Mouse (Mus musculus) ovary, postnatal 10 days (tissue): ENCODE measurements around the gene Rest.

Experiments
- DNase-seq: peaks from one replicate; pipeline ENCODE4 v3.0.0; 2022; ENCODE audit warnings: low spot score

Rest gene

DNA sequence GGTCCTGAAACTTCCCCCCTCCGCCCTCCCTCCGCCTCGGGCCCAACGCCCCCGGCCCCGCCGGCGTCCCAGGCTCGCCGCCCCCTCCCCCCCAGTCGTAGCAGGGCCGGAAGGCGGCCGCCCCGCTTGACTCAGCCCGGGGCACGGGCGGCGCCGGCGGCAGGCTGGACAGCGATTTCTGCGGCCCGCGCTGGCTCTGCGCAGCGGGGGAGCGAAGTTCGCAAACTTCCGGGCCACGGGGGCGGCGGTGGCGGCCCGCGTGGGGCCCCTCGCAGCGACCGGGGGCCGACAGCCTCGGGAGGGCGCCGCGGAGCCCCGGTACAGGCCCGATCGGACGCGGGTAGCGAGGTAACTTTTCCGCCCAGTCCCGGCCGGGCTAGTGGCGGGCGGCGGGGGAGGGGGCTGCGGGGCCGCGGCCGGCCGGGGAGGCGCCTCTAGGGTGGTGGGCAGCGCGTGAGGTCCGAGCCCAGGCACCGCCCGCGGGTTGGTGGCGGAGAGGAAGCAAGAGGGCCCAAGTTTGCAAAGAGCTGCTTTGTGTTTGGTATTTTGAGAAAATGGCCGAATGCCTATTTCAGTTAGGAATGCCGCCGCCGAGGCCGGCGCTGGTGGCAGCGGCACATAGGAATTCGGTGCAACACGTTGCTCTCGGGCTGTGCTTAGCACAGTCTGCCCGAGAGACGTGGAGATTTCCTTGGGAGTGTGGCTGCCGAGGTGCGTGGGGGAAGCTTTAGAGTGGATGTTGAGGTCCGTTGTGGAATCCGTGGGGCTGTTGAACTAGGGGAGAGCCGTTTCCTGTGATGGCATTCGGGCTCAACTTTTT lies 985 bp downstream of the Rest start:
- peak; percentile 65 for DNase-seq

DNA sequence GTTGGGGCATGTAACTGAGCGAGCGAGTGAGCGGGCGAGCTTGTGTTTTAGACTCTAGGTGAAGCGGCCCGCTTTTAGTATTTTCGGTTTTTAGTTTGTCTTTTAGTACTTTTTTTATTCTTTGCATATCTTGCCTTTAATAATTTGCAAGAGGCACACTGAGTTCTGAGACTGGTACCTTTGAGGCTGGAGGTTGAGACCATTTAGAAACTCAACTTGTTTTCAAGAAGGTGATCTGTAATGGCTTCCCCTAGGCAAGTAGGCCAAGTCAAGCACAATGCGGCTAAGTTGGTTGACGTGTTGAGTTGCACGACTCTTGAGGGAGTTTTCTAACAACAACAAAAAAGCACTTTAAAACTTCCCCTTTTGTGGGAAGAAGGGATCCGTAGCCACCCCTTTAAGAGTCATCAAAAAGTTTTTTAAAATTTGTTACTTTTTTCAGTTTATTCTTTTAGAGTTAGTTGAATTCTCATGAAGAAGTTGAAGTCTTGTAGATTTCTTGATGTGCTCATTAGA lies 1.7 kb downstream of the Rest start:
- no peak for DNase-seq

DNA sequence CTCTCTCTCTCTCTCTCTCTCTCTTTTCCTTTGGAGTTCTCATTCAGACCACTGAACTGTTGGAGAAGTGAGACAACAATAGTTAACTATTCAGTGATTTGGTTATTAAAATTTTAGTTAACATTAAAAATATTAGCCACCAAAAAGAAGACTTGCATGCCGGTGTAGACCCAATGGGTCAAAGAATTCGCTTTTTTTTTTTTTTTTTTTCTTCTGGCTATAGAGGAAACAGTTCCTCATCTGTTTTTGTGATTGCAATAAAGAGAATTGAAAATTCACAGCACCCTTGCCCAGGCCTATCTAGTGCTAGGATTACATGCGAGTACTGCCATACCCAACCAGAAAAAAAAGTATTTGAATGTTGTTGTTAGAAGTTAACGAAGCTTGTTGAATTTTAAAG lies 2.1 kb downstream of the Rest start:
- DNase-seq = no peak

DNA sequence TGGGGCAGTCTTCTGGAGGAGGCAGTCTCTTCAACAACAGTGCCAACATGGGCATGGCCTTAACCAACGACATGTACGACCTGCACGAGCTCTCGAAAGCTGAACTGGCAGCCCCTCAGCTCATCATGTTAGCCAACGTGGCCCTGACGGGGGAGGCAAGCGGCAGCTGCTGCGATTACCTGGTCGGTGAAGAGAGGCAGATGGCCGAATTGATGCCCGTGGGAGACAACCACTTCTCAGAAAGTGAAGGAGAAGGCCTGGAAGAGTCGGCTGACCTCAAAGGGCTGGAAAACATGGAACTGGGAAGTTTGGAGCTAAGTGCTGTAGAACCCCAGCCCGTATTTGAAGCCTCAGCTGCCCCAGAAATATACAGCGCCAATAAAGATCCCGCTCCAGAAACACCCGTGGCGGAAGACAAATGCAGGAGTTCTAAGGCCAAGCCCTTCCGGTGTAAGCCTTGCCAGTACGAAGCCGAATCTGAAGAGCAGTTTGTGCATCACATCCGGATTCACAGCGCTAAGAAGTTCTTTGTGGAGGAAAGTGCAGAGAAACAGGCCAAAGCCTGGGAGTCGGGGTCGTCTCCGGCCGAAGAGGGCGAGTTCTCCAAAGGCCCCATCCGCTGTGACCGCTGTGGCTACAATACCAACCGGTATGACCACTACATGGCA lies 2.8 kb downstream of the Rest start:
- no peak for DNase-seq

DNA sequence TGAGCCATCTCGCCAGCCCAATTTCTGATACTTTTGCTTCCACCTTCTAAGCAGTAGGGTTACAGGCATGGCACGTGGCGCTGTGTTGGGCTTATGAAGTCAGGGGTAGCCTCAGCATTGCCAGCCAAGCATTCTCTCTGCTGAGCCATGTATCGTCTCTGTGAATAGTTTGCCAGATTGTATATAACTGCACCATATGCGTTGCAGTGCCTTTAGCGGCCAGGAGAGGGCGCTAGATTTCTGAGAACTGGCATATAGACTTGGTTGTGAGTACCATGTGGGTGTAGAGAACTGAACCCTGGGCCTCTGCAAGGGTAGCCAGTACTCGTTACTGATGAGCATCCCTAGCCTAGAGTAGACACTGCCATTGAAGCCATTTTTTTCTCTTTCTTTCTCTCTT lies 4.1 kb downstream of the Rest start:
- no peak for DNase-seq

DNA sequence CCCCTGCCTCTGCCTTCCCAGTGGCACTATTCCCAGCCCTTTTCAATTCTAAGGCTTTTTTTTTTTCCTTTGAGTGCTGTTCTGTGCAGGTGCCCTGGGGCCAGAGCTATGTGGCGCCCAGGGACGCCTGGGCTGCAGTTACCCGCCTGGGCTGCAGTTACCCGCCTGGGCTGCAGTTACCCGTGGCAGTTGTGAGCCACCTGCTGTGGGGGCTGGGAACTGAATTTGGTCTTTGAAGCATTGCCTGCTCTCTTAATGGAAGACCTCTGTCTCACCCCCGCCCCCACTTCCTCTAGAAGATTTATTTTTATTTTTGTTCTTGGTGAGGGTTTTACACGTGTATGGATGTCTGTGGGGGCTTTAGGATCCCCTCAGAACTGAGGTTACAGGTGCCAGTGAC lies 7.9 kb downstream of the Rest start:
- no peak for DNase-seq

DNA sequence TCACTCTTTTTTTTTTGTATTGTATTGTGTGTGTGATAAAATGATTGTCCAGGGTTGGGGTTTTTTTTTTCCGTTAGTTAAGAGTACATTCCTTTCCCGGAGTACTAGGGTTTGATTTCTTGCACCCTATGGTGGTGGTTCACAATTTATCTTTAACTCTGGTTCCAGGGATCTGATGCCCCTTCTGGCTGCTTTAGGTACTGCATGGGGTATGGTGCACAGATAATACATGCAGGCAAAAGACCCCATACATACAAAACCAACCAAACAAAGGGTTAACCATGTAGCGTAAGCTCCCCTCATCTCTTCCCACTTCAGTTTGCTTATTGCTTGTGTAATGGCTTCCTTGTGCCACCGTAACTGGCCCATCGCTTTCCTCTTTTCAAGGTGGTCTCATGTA lies 10.7 kb downstream of the Rest start:
- DNase-seq = no peak

DNA sequence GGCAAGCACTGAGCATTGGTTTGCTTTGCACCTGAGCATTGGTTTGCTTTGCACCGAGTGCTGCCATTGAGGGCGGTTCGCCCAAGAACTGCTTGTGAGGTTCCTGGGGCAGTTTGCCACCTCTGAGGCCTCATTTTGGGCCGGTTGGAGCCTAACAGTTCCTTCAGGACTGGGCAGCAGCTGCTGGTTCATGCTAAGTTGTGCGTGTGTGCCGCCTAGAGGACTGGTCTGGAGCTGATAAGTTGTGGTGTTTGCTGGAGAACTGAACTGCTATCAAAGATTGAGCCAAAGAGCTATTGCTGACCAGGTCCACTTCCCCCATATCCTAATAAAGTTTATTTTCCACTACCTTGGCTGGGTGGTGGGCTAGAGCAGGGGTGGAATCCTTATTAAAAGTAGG lies 11.9 kb downstream of the Rest start:
- DNase-seq = no peak

DNA sequence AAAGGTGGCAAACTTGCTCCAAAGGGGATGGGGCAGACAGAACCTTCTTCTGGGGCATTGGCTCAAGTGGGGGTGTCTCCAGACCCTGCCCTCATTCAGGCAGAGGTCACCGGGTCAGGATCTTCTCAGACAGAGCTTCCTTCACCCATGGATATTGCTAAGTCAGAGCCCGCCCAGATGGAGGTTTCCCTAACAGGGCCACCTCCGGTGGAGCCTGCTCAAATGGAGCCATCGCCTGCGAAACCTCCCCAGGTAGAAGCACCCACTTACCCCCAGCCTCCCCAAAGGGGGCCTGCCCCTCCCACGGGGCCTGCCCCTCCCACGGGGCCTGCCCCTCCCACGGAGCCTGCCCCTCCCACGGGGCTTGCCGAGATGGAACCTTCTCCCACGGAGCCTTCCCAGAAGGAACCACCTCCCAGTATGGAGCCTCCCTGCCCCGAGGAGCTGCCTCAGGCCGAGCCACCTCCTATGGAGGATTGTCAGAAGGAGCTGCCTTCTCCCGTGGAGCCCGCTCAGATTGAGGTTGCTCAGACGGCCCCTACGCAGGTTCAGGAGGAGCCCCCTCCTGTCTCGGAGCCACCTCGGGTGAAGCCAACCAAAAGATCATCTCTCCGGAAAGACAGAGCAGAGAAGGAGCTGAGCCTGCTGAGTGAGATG lies 16.4 kb downstream of the Rest start:
- DNase-seq = no peak

DNA sequence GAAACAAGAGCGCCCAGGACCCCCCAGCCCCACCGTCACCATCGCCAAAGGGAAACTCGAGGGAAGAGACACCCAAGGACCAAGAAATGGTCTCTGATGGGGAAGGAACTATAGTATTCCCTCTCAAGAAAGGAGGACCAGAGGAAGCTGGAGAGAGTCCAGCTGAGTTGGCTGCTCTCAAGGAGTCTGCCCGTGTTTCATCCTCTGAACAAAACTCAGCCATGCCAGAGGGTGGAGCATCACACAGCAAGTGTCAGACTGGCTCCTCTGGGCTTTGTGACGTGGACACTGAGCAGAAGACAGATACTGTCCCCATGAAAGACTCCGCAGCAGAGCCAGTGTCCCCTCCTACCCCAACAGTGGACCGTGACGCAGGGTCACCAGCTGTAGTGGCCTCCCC lies 17.0 kb downstream of the Rest start:
- no peak for DNase-seq

DNA sequence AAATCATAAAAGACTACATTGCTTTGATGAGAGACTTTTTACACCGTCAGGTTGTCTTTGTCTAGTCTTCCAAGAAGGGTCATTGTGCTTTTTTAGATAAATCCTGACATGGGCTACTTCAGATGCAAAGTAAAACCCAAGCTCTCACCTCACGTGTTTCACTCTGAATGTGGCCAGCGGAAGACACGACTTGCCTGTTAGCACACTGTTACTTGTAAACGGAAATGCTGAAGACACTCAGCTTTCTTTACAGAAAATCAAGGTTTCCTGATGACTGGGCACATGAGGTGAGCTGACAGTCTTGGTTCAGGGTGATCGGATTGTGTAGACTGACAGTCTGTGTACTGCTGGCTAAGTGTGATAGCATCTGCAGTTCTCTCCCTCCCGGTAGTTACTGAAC lies 20.4 kb downstream of the Rest start:
- DNase-seq = no peak

DNA sequence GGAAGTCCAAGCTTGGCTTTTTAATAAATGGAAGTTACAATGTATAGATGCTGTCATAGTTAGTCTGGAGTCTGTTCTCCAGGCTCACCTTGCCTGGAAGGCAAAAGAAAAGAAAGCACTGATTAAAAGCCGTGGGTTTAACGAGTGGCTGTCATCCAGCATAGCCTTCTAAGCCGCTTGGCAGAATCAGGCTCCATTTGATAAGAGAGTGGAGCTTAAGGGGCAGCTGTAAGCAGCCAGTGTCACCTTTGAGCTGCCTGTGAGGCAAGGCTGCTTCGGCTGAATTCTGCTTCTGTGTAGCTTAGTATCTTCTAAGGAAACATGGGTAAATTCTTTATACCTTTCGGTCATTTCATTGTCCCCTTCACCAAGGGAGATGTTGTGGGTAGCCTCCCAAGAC lies 21.6 kb downstream of the Rest start:
- DNase-seq = no peak

DNA sequence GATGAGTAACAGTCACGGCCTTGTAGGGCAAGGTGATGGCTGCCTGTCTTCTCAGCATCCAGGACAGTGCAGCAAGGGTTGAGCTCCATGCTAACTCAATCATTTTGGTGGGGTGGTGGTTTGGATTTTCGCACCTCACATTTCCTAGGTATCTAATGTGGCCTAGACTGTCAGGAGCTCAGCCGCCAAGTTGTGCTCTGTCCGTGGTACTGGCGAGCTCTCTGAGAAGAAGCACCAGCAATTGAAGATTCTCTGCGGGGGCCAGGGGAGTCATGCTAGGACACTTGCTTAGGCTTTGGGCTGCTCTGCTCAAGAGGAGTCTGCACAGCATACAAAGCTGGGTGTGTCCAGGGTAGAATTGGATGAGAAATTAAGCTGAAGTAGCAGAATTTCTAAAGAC lies 22.6 kb downstream of the Rest start:
- DNase-seq = no peak

DNA sequence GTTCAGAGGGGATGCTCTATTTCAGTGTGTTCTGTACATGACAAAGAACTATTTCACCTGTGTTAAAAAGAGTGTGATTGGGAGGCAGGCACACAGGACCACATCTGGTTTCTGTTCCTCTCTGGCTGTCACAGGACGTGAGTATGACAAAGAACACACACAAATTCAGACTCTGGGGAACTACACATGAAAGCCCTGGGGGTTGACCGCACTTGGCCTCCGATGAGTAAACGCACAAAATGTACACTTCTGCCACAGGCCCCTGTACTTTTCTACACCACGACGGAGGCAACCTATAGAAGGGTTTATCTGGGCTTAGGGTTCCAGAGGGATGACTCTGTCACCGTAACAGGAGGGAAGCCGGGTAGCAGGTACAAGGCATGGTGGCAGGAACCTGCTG lies 24.4 kb downstream of the Rest start:
- no peak for DNase-seq

DNA sequence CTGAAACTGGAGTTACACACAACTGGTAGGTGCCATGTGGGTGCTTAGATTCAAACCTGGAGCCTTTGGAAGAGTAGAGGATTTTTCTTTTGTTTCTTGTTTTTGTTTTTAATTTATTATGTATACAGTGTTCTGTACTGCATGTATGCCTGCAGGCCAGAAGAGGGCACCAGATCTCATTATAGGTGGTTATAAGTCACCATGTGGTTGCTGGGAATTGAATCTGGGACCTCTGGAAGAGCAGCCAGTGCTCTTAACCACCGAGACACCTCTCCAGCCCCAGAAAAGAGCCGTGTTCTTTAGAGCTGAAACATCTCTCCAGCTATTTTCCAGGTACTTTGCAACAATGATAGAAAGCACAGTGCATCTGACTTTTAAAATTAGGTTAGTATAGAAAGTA lies 25.3 kb downstream of the Rest start:
- no peak for DNase-seq

DNA sequence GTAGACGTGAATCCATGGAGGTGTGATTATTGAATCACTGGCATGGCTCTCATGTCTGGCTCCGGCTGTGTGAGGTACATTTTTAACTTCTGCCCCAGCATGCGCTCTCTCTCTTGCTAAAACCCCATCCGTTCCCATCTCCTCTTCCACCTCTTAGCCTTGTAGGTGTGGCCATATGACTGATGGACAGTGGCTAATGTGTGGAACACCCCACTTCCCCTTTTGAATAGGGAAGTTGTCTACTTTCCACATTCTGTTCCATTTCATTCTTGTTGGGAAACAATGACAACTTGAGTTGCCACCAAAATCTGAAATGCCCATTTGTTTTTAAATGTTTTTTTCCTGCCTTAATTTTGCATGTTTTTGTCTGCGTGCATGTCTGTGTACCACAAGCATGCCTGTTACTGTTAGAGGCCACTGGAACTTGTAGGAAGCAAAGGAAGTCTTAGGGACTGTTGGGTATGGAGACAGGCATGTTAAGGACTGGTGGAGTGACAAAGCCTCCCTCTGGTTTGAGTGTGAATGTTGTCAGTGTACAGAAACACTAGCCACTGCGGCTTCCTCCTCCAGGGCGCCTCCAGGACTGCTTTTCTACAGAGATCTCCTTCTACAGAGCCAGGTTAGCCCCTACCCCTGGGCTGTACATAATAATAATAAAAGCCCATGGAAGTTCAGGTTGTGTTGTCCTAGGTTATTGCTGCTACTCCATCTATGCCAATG lies 27.7 kb downstream of the Rest start:
- DNase-seq = no peak

DNA sequence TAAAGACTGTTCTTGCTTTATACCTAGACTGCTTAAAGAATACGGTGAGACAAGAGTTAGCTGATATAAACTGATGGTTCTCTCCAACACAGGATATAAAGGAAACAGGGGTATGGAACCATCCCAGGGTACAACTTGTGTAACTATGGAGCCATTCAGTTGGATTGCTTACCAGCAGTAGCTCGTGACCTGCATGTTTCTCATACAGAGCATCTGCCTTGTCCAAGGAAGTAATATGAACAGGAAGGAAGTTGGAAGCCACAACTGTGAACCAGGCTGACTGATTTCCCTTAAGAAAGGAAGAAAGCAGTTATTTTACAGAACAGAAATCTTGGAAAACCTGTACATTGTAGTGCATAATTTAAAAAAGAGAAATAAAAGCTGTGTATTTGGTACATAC lies 34.2 kb downstream of the Rest start:
- no peak for DNase-seq

DNA sequence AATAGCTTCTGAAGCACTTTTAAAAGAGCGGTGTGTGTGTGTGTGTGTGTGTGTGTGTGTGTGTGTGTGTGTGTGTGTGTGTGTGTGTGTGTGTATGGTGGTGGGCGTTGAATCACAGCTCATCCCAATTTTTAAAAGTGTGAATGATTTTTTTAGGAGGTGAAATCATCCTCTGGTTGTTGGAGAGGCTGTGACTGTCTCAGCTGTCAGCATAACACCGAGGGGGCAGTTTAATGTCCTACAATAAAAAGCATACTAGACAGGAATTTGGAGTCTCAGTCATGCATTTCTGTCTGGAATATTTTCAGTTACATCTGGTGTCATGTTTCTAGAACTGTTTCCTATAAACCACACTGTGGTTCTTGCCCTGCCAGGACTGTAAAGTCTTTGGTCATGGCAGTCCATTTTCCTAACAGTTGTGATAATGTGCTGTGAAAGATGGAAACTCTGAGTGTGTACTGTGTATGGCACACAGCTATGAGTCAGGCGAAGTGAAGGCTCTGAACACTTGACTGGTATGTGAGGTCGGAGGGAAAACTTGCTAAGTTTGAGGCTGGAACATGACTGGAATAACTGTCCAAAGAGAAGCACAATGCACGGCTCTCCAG lies 36.1 kb downstream of the Rest start:
- DNase-seq = no peak

DNA sequence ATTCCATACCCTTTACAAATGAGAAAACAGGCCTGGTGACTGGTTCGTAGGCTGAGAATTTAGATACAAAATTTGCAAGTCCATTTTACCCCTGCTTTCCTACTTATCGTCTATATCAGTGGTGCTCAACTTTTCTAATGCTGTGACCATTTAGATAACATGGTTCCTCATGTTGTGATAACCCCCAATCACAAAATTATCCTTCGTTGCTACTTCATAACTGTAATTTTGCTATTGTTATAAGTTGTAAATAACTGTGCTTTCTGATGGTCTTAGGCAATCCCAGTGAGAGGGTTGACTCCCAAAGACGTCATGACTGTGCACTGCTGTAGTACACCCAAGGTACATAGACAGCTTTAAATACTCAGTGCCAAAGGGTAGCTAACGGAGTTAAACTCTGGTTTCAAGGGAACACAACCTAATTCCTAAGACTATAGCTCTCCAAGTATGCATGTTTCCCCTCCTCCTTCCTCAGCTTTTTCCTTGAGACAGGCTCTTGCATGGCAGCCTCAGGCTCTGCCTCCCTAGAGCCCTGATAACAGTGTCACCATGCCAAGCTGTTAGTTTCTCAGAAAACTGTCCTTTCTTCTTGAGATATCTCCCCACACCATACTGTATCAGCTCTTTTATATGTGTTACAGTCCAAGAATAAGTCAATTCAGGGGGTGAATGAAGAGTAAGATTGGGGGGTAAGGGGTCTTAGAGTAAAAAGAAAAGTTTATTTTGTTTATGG lies 42.7 kb downstream of the Rest start:
- DNase-seq = no peak

DNA sequence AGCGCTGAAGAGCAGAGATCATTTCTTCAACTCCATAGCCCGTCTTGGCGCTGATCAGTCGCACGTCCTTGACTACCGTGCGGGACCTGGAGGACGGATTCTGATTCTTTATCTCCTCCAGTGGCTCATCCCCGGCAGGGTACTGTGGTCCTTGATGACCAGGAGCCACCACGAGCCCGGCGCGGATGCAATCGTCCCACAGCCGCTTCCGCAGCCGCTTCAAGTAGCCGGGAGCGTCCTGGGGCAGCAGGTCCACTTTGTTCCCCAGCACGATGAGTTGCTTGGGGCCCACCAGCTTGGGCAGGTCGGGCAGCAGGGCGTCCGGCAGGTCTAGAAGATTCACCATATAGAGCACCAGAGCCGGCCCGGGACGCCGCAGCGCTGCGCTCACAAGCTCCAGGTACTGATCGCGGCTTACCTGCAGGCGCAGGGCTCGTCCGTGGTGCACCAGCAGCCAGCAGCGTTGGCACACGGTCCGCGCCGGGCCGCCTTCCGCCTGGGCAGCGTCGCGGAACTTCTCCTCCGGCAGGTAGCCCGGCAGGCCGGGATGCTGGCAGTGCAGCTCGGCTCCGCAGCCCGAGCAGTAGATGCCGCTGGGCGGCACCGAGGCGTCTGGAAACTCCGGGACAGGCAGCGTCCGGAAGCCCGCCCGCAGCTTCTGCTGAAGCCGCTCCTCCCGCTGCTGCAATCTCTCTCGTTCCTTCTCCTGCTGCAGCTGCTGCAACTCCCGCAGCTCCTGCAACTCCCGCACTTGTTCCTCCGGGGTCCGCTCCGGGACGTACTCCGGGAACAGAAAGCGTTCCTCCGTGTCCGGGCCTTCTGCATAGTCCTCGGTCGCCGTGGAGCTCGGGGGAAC lies 44.0 kb downstream of the Rest start:
- DNase-seq = peak; percentile 1
